Mouse (Mus musculus): ENCODE measurements around the gene Zfhx3.

The Zfhx3 gene

DNA sequence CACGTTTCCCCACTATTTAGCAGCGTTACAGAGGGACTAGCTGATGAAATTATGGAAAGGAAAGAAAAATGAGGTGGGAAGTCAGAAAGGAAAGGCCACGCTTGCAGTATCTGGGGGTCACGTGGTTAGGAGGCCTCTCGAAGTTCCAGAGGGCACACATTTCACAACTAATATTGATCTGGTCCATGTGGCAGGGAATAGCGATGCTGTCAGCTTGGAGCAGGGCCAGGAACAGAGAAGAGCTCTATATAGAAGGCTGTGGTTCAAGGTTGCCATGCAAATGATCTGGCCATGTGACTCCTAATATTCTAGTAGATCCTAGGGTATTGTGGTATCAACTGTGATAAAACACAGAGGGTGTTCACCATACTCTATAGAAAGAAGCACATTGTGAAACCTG, 1048.1 kb downstream of the Zfhx3 start:
- in situ Hi-C loops (cut with MseI, MboI) = no loop called here

DNA sequence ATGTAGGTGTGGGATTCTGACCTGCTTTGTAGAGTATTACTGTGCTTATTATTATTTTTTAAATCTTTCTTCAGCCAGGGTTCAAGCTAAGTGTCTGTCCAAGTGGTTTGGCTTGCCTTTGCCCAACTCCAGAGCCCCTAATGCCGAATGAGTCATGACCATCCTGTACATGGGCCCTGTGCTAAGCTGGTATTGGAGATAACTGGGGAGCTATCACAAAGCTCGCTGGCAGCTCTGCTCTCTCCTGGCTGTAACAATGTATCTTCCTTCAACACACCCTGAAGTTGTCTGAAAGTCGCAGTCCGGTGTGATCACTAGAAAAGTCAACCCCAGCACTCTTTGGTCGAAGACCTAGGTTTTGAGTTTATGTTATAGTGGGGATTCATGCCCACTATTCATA, 1049.0 kb downstream of the Zfhx3 start:
- in situ Hi-C loops (cut with MseI, MboI) = no loop called here

DNA sequence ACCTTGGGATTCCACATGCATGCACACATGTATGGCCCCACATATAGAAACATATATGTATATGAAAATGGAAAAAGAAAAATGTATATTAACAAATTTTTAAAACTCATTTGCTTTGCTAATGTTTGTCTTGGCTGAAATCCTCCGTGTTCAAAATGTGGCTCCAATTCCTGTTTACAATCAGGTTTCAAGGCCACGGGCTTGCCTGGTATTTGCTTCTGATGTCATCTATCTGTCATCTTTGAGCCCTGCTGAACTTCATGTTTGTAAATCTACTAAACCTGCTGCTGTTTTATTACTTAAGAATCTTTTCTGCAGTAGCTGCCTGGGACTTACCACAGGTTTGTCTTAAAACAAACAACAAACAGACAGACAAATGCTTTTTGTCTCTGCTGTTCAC, 1051.3 kb downstream of the Zfhx3 start:
- in situ Hi-C loops (cut with MseI, MboI) = no loop called here

DNA sequence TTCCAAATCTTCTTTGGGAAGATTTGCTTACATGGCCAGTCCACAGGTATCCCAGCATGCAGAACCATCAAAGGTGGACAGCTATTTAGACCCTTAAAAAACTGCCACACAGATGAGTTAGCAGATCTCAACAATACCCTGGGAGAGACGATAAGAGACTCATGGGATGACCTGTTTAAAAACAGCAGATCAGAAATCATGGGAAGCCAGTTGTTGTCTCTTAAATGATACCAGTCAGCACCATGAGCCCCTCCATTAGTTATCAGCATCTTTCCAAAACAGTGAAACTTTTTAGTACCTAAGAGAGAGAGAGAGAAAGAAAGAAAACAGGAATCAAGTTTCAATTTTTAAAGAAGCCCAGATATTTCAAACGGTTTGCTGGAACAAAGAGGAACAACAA, 1051.7 kb downstream of the Zfhx3 start:
- in situ Hi-C loops (cut with MseI, MboI) = no loop called here

DNA sequence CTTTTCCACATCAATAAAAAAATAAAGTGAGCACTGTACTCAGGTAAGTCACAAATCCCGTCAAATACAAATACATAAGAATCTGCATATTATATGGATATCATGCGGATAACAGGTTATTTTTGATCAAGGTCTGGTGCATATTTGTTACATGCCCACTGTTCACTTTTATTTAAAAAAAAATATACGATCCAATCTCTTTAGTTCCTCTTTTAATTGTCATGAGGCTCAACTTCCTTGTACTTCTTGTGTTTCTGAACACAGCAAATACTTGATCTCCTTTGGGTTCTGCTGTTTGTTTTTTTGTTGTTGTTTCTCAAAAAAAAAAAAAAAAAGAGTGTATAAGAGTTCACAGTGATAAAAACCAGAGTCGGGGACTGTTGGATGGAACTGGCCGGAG, 1052.4 kb downstream of the Zfhx3 start:
- in situ Hi-C loops (cut with MseI, MboI) = no loop called here

DNA sequence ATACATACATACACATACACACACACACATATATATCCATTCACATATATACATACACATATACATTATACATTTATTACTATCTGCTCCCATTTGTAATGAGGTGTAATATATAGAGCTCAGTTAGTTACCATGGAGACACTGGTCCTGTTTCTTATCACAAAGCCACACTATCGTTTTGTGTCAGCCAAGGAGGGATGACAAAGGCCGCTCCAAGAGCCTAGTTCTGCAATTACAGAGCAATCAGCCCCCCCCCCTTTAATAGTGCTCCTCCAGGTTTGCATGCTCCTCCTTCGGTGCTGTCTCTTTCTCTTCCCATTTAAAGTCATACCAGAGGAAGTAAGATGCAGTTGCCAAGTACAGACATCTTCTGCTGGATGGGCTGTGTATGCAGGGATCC, 1054.9 kb downstream of the Zfhx3 start:
- in situ Hi-C loops (cut with MseI, MboI) = no loop called here

DNA sequence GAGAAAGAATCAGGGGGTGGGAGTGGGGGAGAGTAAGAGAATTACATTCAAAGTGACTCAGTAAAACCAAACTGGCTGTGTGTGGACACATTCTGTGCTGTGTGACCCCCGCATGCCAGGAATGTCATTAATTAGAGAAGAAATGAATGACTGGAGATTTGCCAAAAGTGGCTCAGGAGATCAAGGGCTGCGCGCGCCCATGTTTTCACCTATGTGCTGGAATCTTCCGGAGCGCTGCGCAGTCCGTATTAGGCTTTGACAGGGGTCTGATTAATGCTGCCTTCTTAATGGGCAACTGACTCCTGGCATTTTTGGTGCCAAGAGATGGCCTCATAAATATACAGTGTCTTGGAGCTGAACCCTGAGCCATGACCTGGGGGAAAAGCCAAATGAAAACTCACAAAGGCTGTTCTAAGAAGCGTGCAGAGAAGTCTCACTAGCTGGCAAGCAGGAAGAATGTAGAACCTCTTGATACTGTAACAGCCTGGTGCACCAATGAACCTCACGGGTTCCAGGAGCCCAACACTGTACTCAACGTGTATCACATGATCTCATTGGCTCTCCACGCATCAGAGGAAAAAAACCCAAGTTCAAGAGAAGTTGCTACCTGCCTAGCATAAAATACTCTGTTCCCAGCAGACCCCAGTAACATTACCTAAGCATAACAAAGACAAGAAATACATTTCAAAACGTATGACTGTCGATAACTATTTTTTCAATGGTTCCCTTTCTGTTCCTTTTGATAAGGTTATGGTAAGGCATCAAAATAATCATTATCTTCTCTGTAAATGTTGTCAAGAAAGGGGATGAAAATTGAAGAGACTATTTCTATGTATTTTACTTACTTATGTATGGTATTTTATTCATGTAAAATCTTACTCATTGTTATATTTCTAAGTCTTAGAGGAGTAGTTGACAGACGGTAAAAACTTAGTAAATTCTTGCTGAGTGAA, 1057.1 kb downstream of the Zfhx3 start:
- in situ Hi-C loops (cut with MseI, MboI) = no loop called here

DNA sequence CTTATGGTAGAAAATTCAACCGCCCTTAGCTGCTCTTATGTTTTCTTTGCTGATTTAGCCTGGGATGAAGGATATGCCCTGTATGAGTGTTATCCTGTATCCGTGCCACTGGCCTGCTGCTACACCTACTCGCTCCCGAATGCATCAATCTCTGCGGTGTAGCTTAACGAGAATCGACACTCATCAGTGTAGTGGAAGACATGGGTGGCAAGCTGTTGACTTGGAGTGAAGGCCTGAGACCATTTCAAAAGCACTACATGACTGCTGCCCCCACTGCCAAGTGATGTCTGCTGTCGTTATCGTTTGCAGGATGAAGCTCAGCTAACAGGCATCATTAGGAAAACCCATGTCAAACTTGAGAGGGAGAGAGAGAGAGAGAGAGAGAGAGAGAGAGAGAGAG, 1058.6 kb downstream of the Zfhx3 start:
- in situ Hi-C loops (cut with MseI, MboI) = no loop called here

DNA sequence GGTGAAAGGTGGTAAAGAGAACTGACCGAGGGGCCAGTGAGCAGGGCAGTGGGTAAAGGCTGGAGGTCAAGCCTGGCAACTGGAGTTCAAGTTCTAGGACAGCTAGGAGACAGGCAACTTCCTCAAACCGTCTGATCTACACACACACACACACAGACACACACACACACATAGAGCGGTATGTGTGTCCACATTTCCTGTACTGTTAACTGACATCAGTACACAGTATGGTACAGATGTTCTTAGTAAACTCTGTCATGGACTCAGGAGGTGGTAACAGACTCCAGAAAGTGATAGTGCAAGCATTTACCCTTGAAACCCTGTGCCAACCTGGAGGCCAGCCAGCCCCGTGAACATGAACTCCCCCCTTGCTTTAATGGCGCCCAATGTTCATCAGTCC, 1059.5 kb downstream of the Zfhx3 start:
- in situ Hi-C loops (cut with MseI, MboI) = no loop called here

DNA sequence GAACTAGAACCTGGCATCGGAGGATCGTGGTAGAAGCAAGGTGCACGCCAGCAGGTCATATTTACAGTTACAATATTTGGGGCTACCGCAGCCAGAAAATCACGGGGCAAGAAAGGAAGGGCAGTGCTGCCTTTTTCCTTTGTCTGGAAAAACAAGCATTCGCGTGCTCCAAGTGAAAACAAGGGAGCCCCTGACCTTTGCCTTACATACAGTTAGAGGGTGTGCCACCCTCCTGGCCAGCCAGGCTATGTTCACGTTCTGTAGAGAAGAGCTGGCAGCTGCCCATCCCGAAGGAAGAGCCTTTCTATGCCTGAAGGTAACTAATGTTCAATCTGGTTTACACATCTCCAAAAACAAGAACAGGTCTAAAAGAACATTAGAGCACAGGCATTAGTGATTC, 1064.5 kb downstream of the Zfhx3 start:
- in situ Hi-C loops (cut with MseI, MboI) = no loop called here

All from mouse trophoblast stem cell (cell line).